Mouse (Mus musculus) liver, embryonic 14.5 days (tissue): ENCODE data around the gene Syne2. TPM values are rescaled to one million over a fixed set of nuclear protein-coding genes. Genes with fewer than 3 reads are reported as not detected.

Experiments used
- ATAC-seq: fragments of 200-750 bp; cut with Nextera tagmentation; 2 replicates; pipeline ENCODE4 v1.8.0; 2017; ENCODE audit warnings: moderate number of reproducible peaks, mild to moderate bottlenecking, moderate library complexity; ENCODE audit not compliant: insufficient read depth
- DNase-seq, 3 experiments: peaks; one replicate each; pipeline ENCODE4 v3.0.0-alpha.2; 2012 to 2013; ENCODE audit warnings: low read depth in 3 of 3, low spot score in 3 of 3
- H3K27ac ChIP-seq: fragments of 300-500 bp; sonication (generic); 2 replicates; pipeline ENCODE4 v1.5.1; 2014; ENCODE audit warnings: moderate library complexity, mild to moderate bottlenecking, control low read depth, inconsistent platforms
- H3K27me3 ChIP-seq: fragments of 300-500 bp; sonication (generic); 2 replicates; pipeline ENCODE4 v1.6.1; 2014; ENCODE audit warnings: mild to moderate bottlenecking, low read length, moderate library complexity; ENCODE audit not compliant: control insufficient read depth, insufficient read depth
- H3K36me3 ChIP-seq: fragments of 300-500 bp; sonication (generic); replicated peaks from 2 replicates; pipeline ENCODE4 v1.6.1; 2014; ENCODE audit warnings: low read depth; ENCODE audit not compliant: control insufficient read depth, insufficient read depth
- H3K4me1 ChIP-seq, 2 experiments: fragments of 200-500 bp in 1 of 2; fragments of 300-500 bp in 1 of 2; sonication (generic) in 1 of 2; replicated peaks; 2 replicates each; pipeline ENCODE4 v1.6.1; 2012 to 2014; ENCODE audit warnings: antibody characterized with exemption in 1 of 2, inconsistent platforms in 1 of 2, low read length in 1 of 2; ENCODE audit not compliant: control insufficient read depth in 2 of 2, insufficient read depth in 2 of 2
- H3K4me2 ChIP-seq: fragments of 300-500 bp; sonication (generic); 2 replicates; pipeline ENCODE4 v1.6.1; 2014; ENCODE audit warnings: low read depth, mild to moderate bottlenecking, control low read depth, moderate library complexity
- H3K4me3 ChIP-seq, 2 experiments: fragments of 200-500 bp in 1 of 2; fragments of 300-500 bp in 1 of 2; sonication (generic) in 1 of 2; 2 replicates each; pipeline ENCODE4 v1.5.1; 2012 to 2014; ENCODE audit warnings: low read depth in 2 of 2, low read length in 2 of 2, mild to moderate bottlenecking in 2 of 2, control low read depth in 1 of 2, inconsistent platforms in 1 of 2, moderate library complexity in 1 of 2; ENCODE audit not compliant: insufficient read depth in 1 of 2
- H3K9ac ChIP-seq: fragments of 300-500 bp; sonication (generic); replicated peaks from 2 replicates; pipeline ENCODE4 v1.6.1; 2014; ENCODE audit warnings: mild to moderate bottlenecking, control low read depth, moderate library complexity
- H3K9me3 ChIP-seq: fragments of 300-500 bp; sonication (generic); 2 replicates; pipeline ENCODE4 v1.6.1; 2016; ENCODE audit warnings: low read length, mixed read lengths; ENCODE audit not compliant: control insufficient read depth
- CTCF ChIP-seq: IDR thresholded peaks from 2 replicates; pipeline ENCODE4 v1.5.1; 2016; ENCODE audit warnings: antibody characterized with exemption, low read depth, control low read depth
- EP300 ChIP-seq: IDR thresholded peaks from 2 replicates; pipeline ENCODE4 v1.6.1; 2016; ENCODE audit warnings: antibody characterized with exemption, low read depth
- WGBS: fragments of 180-500 bp; shearing (Covaris S2); extraction: QIAGEN DNeasy Blood & Tissue Kit; methylation state at CpG from one replicate; pipeline ENCODE4 v1.1.7; 2014; ENCODE audit not compliant: insufficient replicate concordance; 5-methylcytosine and 5-hydroxymethylcytosine counted together
- polyA plus RNA-seq, 2 experiments: library from polyadenylated mRNA; depleted of rRNA in 1 of 2; stranded (reverse) in 1 of 2; unstranded in 1 of 2; fragments of >200 nt; fragmentation: Nextera tagmentation in 1 of 2; extraction: Ambion mirVana in 1 of 2; gene quantifications; 2 replicates each; pipeline versions ENCODE4 v1.2.1 to v1.2.3; 2012 to 2014

The Syne2 gene
- polyA plus RNA-seq, 2 experiments, result 2.1 to 3.0 TPM

- DNase-seq (no peak), ATAC-seq (no peak)
- no peak overlapping the region for H3K27ac ChIP-seq
- H3K27me3 ChIP-seq, result no peaks in the 10 kb centered on the region
- no peaks in the 10 kb centered on the region for H3K4me1 ChIP-seq
- WGBS, result 71% methylated on average over 8 of the region's 8 CpGs
- H3K4me2 ChIP-seq, result no peak overlapping the region
- no peaks in the 10 kb centered on the region for H3K36me3 ChIP-seq
- H3K9ac ChIP-seq, result no peak overlapping the region
- H3K4me3 ChIP-seq, result no peak overlapping the region
- H3K9me3 ChIP-seq, result no peaks in the 10 kb centered on the region
- TF ChIP-seq CTCF (no peak), EP300 (no peak)
These were observed 224.4 kb downstream of the Syne2 start for GRCm38 (mm10) chr12:76042301-76042700.

DNA sequence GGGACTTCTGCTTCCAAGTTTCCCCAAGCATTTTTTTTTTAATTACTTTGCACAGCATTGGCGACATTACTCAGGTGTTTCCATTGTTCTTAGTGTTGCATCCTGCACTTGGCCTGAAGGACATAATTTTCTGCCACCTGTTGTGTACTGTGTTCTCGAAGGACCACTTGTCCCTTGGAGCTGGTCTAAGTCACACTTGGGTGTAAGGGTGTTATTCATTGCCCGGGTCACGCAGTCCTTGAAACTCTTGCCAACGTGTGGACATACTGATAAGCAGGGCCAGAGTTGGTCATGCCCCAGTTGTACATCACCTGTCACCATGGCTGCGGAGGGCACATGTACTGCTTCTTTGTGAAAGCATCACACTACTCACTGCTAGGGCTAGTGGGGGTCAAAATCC is 228.6 kb downstream of the Syne2 start:
- Histone ChIP-seq H3K9me3 (no peaks in the 10 kb centered on the region), H3K36me3 (no peaks in the 10 kb centered on the region), H3K4me3 (no peak overlapping the region), H3K4me2 (no peak overlapping the region), H3K4me1 (no peaks in the 10 kb centered on the region), H3K27ac (no peak overlapping the region), H3K9ac (no peak overlapping the region), H3K27me3 (no peaks in the 10 kb centered on the region)
- 67% methylated on average over 6 of the region's 6 CpGs for WGBS
- ATAC-seq, result no peak
- no peak for TF ChIP-seq CTCF
- TF ChIP-seq EP300, result no peak
- DNase-seq, result no peak

DNA sequence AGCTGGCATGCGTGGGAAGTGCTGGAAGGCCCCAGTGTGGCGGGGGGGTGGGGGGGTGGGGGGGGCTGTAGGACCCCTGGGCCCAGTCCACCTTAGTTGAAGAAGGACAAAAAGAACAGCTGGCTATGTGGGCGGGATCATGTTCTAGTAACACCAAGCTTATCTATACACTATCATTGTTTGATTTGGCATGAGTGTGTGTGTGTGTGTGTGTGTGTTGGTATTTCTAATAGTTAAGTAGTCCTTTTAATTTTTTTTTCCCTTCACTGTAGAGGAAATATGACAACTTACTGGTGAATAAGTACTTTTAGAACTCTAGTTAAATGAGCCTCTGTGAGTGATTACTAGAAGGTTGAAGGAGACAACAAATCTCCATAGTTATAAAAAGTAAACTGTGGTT is 230.0 kb downstream of the Syne2 start:
- H3K9ac ChIP-seq, result no peak overlapping the region
- WGBS, result 50% methylated on average over 3 of the region's 3 CpGs
- no peaks in the 10 kb centered on the region for H3K27me3 ChIP-seq
- H3K4me3 ChIP-seq, result no peak overlapping the region
- no peaks in the 10 kb centered on the region for H3K9me3 ChIP-seq
- ATAC-seq, result no peak
- H3K27ac ChIP-seq, result no peak overlapping the region
- TF ChIP-seq EP300 (no peak), CTCF (no peak)
- no peak overlapping the region for H3K4me2 ChIP-seq
- no peaks in the 10 kb centered on the region for H3K36me3 ChIP-seq
- DNase-seq, result no peak
- H3K4me1 ChIP-seq, result no peaks in the 10 kb centered on the region

GRCm38 (mm10) chr12:76048672-76049071 is 230.7 kb downstream of the Syne2 start:
- ATAC-seq (no peak), DNase-seq (no peak)
- no peak overlapping the region for H3K4me2 ChIP-seq
- 58% methylated on average over 8 of the region's 8 CpGs for WGBS
- no peaks in the 10 kb centered on the region for H3K9me3 ChIP-seq
- no peak overlapping the region for H3K9ac ChIP-seq
- TF ChIP-seq EP300, result no peak
- TF ChIP-seq CTCF, result no peak
- H3K36me3 ChIP-seq, result no peaks in the 10 kb centered on the region
- no peaks in the 10 kb centered on the region for H3K27me3 ChIP-seq
- no peaks in the 10 kb centered on the region for H3K4me1 ChIP-seq
- H3K27ac ChIP-seq, result no peak overlapping the region
- no peak overlapping the region for H3K4me3 ChIP-seq

DNA sequence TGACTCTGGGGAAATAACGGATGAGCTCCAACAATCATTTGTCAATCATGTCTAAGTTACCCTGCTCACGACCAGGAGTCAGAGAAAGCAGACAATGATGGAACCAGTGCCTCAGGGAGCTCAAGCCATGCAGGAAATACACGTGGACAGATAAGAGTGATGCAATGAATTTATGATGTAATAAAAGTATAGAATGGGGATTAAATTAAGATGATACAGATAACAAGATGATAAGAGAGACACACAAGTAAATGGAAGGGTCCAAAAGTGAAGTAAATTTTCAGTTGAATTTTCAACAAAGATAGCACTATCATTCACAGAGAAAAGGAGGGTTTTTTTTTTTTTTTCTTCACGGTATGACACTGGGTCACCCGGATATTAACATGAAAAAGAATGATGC is 231.4 kb downstream of the Syne2 start:
- Histone ChIP-seq H3K36me3 (no peaks in the 10 kb centered on the region), H3K27me3 (no peaks in the 10 kb centered on the region), H3K9ac (no peak overlapping the region), H3K4me2 (no peak overlapping the region), H3K4me1 (no peaks in the 10 kb centered on the region), H3K27ac (no peak overlapping the region), H3K4me3 (no peak overlapping the region), H3K9me3 (no peaks in the 10 kb centered on the region)
- TF ChIP-seq CTCF (no peak), EP300 (no peak)
- WGBS, result 59% methylated on average over 5 of the region's 5 CpGs
- ATAC-seq, result no peak
- DNase-seq, result no peak

GRCm38 (mm10) chr12:76051879-76052278 is 233.9 kb downstream of the Syne2 start:
- no peaks in the 10 kb centered on the region for H3K9me3 ChIP-seq
- H3K4me1 ChIP-seq, result no peaks in the 10 kb centered on the region
- no peak overlapping the region for H3K27ac ChIP-seq
- no peak for TF ChIP-seq EP300
- TF ChIP-seq CTCF, result no peak
- no peak for DNase-seq
- 70% methylated on average over 9 of the region's 9 CpGs for WGBS
- no peaks in the 10 kb centered on the region for H3K27me3 ChIP-seq
- H3K4me3 ChIP-seq, result no peak overlapping the region
- H3K9ac ChIP-seq, result no peak overlapping the region
- no peak for ATAC-seq
- no peak overlapping the region for H3K4me2 ChIP-seq
- H3K36me3 ChIP-seq, result no peaks in the 10 kb centered on the region
